Mouse (Mus musculus): ENCODE results near the gene Unc5cl.

The Unc5cl gene

DNA sequence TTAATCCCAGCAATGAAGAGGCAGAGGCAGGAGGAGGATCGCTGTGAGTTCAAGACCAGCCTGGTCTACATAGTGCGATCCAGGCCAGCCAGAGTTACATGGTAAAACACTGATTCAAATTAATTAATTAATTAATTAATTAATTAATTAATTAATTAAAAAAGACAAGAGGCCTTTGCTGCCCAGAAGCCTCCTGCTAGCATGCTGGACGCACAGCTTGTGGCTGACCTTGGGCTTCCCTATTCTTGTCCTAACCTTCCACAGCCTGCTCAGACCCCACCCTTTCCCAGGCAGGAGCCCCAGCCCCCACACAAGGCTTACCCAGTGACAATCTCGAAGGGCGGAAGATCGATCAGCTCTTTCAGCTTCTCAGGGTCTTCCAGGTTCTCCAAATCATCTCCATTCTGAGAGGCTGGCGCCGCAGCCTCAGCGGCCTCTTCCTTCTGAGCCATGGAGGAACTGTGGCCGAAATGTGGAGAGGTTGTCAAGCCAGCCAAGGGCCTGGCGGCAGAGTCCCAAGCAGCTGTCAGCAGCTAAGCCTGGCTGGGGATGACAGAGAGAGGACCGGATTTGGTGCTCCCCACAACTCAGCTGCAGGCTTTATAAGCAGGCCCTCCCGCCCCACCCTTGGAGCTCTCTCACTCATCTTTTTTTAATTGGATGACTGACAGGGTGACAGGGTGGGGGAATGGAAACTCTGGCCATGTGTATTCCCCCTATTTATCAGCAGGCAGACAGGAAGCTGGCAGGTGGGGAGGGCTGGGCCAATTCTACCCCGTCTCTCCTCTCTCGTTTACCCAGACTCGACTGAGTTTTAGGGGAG, 22.3 kb upstream of the Unc5cl start, which contains the start of gene Apobec2:
Gene Apobec2, minus strand, starts transcription at position 773 of the 823 bp plus-strand sequence.
- no peak for DNase-seq (ENCODE audit: low read depth, low spot score)

GRCm38 (mm10) chr17:48433006-48433655, 21.6 kb upstream of the Unc5cl start:
- DNase-seq (ENCODE audit: low read depth, low spot score), result no peak

DNA sequence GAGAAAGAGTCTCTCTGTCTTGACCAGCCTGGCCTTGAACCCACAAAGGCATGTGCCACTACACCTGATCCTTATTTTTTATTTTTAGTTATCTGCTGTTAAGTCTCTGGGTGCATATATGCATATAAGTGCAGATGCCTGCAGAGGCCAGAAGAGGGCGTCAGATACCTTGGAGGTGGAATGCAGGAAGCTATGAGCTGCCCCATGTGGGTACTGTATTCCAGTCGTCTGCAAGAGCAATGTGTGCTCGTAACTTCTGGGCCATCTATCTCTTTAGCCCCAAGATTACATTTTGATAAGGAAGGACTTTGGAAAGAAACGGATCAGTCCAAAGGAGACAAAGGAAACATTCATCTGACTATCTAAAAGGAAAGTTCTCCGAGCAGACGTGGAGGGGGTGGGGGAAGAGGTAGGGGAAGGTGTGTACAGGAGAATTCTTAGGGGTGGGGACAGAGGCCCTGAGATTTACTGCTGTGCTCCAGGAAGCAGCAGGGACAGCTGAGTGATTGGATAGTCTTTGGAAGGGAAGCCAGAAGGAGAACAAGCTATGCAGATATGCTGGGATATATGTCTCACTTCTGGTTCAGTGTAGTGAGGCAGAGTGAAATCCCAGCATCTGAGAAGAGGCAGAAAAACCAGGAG, 20.9 kb upstream of the Unc5cl start:
- DNase-seq (ENCODE audit: low read depth, low spot score), result no peak

DNA sequence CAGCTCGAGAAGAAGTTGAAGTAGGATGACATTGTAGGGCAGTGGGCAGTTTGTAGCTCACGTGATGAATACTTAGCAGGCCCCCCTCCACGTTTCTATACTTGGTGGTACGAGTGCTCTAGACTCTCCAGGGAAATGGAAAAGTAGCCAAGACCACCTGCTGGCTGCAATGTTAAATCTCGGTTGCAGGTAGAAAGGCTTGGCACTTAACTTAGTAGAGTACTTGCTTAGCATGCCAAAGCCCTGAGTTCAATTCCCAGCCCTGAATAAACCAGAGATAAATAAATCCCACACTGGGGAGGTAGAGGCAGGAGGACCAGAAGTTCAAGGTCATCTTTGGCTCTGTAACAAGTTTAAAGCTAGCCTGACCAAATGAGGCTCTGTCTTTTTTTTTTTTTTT, 20.2 kb upstream of the Unc5cl start:
- no peak for DNase-seq (ENCODE audit: low read depth, low spot score)

- no peak for DNase-seq (ENCODE audit: low read depth, low spot score)
Measured at GRCm38 (mm10) chr17:48436487-48436886, 18.2 kb upstream of the Unc5cl start.

DNA sequence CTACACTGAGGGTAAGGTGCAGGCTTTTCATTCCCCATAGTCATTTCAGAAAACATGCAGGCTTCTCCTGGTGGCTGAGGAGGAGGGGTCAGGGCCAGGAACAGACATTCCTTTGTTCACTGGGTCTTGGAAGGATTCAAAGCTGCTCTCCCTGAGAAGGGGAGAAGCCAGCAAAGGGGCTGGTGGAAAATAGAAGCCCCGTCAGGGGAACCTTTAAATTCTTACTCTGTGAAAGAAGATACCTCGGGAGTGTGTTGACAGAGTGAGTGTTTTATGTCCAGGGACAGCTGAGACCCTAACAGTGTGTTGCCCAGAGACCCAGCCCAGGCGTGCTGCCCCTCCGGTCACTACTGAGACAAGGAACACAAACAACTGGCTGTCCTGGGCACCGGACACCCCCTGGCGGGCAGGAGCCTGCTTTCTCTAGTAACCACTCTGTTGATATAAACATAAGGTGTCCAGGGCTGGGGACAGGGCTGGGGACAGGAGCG, 17.2 kb upstream of the Unc5cl start:
- no peak for DNase-seq (ENCODE audit: low read depth, low spot score)

DNA sequence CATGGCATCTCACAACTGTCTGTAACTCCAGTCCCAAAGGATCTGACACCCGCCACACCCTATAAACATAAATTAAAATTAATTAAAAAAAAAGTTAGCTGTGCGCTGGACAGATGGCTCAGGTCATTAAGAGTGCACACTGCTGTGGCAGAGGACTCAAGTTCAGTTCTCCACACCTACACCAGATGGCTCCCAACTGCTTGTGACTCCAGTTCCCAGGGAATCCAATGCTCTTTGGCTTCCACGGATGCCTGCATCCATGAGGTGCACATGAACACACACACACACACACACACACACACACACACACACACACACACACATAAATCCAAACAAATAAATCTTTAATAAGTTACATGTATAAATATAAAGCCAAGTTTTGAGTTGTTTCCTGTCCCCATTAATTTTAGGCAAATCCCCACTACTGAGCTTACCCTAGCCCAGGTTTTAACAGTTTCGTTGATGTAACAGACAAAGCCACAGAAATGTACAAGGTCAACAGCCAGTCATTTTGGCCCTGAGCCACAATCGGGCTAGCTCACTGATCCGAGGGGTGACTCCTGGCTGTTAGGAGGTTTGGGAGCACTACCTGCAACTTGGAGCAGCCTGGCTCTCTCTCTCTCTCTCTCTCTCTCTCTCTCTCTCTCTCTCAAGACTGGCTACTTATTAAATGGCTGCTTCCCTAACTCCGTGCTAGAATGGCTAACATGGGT, 11.8 kb upstream of the Unc5cl start:
- no peak for DNase-seq (ENCODE audit: low read depth, low spot score)

DNA sequence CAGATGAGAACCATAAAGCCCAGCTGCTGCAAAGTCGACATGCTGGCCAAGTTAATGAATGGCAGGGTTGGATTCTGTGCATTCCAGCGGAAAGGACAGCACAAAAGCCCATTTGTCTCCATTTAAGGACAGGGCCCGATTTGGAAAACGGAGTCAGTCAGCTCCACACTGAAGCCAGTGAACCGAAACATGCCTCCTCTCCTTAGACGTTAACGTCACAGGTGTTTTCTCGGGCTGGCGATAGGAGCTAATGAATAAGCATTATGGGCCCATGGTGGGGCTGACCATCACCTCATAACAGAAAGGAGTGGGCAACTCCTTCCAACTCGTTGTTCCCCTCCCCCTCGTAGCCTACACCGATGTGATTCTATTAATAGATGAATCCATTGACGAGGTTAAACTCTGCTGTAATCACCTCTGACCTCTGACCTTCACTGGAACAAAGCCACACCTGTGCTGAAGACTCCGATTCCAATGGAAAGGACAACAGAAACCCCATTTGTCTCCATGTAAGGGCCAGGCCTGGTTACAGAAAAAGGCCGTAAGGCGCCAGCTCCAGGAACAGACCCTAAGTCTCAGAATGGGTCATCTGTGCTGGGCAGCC, 11.1 kb upstream of the Unc5cl start:
- DNase-seq (ENCODE audit: low read depth, low spot score), result no peak

- no peak for DNase-seq (ENCODE audit: low read depth, low spot score)
Measured at GRCm38 (mm10) chr17:48447675-48448074, 7.0 kb upstream of the Unc5cl start.

GRCm38 (mm10) chr17:48450666-48451352, 3.9 kb upstream of the Unc5cl start:
- no peak for DNase-seq (ENCODE audit: low read depth, low spot score)

DNA sequence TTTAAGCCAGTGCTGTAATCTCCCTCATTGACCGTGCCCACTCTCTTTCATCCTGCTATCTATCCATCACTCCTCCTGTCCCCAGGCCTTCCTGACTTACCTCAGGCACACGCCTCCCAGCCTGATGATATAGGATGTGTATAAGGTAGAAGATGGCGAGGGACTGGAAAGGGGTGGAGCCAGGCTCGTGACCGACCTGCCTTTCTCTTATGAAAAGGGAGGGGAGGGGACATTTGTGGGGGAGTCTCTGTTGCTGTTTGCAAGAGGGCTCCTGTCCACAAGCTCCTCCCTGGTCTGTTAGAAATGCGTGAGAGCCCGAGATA, 3.4 kb upstream of the Unc5cl start, which contains the start of gene Tspo2:
Gene Tspo2, minus strand, starts transcription at position 170 of the 323 bp plus-strand sequence.
- no peak for DNase-seq (ENCODE audit: low read depth, low spot score)

GRCm38 (mm10) chr17:48451753-48452444, 2.8 kb upstream of the Unc5cl start:
- no peak for DNase-seq (ENCODE audit: low read depth, low spot score)

DNA sequence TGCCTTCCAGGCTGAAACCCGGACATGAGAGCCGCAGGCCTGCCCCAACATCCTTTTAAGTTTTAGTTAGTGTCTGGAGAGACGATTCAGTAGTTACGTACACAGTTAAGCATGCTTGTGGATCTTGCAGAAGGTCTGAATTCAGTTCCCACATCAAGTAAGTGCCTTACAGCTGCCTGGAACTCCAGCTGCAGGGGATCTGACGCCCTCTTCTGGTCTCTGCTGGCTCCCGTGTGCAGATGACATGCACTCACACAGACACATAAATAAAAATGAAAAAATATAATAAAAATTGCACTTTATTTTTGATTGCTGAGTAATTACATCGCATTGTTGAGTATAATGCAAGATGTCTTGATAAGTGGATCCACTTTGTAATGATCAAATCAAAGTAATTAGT, 1.2 kb upstream of the Unc5cl start:
- DNase-seq (ENCODE audit: low read depth, low spot score), result no peak

DNA sequence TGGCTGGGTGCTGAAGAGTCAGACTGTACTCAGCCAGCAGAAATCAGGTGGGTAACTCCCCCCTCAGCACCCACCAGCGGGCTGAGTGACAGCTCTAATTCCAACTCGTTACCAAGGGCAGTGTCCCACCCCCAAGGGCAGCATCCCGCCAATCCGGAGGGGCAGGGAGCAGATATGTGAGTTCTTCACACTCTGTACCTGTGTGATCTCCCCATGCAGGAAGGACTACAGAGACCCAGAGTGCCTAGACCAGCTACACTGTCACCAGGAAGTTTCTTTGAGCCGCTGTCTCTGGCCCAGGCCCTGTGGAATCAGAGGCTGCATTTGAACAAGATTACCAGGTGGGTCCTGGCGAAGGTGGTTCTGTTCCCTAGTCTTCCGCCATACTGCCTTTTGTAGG, 511 bp upstream of the Unc5cl start:
- no peak for DNase-seq (ENCODE audit: low read depth, low spot score)

DNA sequence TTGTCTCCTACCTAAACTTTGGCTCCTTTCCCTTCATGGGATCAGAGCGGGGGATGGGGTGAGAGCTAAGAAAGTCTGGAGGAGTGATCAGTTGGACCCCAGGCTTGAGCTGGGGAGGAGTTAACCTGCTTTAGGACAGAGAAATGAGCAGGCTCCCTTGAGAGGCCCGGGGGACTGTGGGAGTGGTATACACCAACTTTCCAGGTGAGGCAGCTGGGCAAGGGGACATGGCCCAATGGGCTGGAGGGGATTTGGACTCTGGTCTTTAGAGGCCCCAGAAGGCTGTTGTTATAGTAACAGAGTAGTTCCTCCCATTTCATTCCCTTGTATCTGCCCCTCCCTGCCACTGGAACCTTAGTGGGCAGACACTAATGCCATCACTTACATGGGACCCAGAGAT, 1.3 kb downstream of the Unc5cl start:
- DNase-seq (ENCODE audit: low read depth, low spot score), result no peak

DNA sequence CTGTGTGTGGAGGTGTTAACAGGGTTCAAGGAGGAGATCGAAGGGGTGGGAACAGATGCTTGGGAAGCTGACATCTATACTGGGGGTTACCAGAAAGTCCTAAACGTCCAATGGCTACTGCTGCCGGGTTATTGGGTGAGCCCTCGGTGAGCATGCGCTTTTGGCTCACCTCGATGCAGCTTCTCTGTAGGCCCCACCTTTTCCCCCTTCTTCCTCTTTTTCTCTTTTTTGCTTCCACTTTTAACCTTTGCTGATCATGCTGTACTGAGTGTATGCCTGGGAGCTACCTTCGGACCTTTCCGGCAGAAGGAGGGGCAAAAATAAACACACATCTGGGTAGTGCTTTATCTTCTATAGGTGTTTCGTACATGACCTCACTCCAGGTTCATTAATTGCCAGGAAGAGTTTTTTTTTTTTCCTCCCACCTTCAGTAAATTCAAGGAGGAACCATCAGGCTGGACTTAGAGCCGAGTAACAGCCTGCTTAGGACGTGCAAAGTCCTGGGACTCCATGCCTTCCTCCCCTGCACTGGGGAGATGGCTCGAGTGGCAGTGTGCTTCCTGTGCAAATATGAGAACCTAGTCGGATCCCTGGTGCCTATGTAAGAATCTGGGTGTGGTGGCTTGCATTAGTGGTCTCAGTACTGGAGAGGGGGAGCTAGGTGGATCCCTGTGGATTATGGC, 3.4 kb downstream of the Unc5cl start:
- no peak for DNase-seq (ENCODE audit: low read depth, low spot score)

- no peak for DNase-seq (ENCODE audit: low read depth, low spot score)
Measured at GRCm38 (mm10) chr17:48462096-48462495, 7.4 kb downstream of the Unc5cl start.

GRCm38 (mm10) chr17:48463391-48463790, 8.7 kb downstream of the Unc5cl start:
- no peak for DNase-seq (ENCODE audit: low read depth, low spot score)

DNA sequence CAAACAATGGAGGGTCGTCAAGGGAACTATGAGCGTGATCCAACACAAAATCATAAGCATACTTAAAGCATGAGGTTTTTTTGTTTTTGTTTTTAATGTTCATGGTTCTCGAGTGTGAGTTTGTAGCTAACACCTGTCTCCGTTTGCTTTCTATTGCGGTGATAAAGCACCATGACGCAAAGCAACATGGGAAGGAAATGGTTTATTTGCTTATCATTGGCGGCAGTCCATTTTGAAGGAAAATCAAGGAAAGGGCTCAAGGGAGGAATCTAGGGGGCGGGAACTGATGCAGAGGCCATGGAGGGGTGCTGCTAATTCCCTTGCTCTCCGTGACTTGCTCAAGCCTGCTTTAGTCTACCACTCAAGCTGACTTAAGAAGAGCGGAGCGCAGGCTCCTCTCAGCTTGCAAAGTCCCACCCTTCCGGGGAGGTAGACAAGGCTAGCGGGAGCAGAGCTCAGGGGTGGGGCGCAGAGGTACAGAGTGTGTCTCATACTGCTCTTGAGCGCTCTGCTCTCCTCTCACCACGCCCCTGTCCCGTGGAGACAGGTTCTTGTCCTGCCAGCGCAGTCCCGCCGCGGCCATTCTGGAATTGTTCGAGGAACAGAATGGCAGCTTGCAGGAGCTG, 12.2 kb downstream of the Unc5cl start:
- DNase-seq (ENCODE audit: low read depth, low spot score), result peak; percentile 57
